Mouse (Mus musculus) right cerebral cortex, postnatal 36 days (tissue): Measurements from ENCODE around the gene Chst10.

ENCODE experiments used
- DNase-seq, 2 experiments: peaks; one replicate each; pipeline ENCODE4 v3.0.0; 2022; ENCODE audit warnings: low spot score in 2 of 2, mixed read lengths in 1 of 2

The Chst10 gene

GRCm38 (mm10) chr1:38869398-38870195, 28.4 kb downstream of the Chst10 start:
- DNase-seq = no peak

GRCm38 (mm10) chr1:38866242-38866641, 31.7 kb downstream of the Chst10 start:
- DNase-seq = no peak

- DNase-seq = no peak
These were observed 33.6 kb downstream of the Chst10 start for GRCm38 (mm10) chr1:38864341-38864740.

- peak in 1 of 2 experiments; percentile 29 for DNase-seq
These were observed 35.7 kb downstream of the Chst10 start for GRCm38 (mm10) chr1:38862213-38862612.

GRCm38 (mm10) chr1:38860867-38861524, 37.0 kb downstream of the Chst10 start:
- no peak for DNase-seq

- no peak for DNase-seq
These were observed 37.8 kb downstream of the Chst10 start for GRCm38 (mm10) chr1:38860207-38860606.

GRCm38 (mm10) chr1:38856196-38856595, 41.8 kb downstream of the Chst10 start:
- DNase-seq = peak; percentile 33 to 48

GRCm38 (mm10) chr1:38852250-38852649, 45.7 kb downstream of the Chst10 start:
- no peak for DNase-seq

GRCm38 (mm10) chr1:38850650-38851049, 47.3 kb downstream of the Chst10 start:
- DNase-seq = no peak

- DNase-seq = no peak
These were observed 49.3 kb downstream of the Chst10 start for GRCm38 (mm10) chr1:38848451-38849289.

- peak; percentile 56 to 68 for DNase-seq
These were observed 50.0 kb downstream of the Chst10 start for GRCm38 (mm10) chr1:38847975-38848374.

- no peak for DNase-seq
These were observed 54.7 kb downstream of the Chst10 start for GRCm38 (mm10) chr1:38843275-38843674.

GRCm38 (mm10) chr1:38842861-38843260, 55.1 kb downstream of the Chst10 start:
- no peak for DNase-seq

- DNase-seq = no peak
These were observed 58.0 kb downstream of the Chst10 start for GRCm38 (mm10) chr1:38839944-38840343.

GRCm38 (mm10) chr1:38836477-38836872, 61.5 kb downstream of the Chst10 start, which contains the start of gene Lonrf2:
Gene Lonrf2, minus strand, starts transcription at chr1:38836711.
- DNase-seq = peak; percentile 78 to 81

GRCm38 (mm10) chr1:38835568-38836476, 62.1 kb downstream of the Chst10 start:
- peak; percentile 61 to 62 for DNase-seq

GRCm38 (mm10) chr1:38834899-38835298, 63.1 kb downstream of the Chst10 start:
- DNase-seq = no peak

GRCm38 (mm10) chr1:38824926-38825325, 73.0 kb downstream of the Chst10 start:
- DNase-seq = no peak

- no peak for DNase-seq
These were observed 74.1 kb downstream of the Chst10 start for GRCm38 (mm10) chr1:38823851-38824250.

- no peak for DNase-seq
These were observed 78.3 kb downstream of the Chst10 start for GRCm38 (mm10) chr1:38819691-38820090.

GRCm38 (mm10) chr1:38817671-38818070, 80.3 kb downstream of the Chst10 start:
- no peak for DNase-seq
